ENCODE assay signal across 26 mouse cellular contexts in genomic region chr4:106370013-106370412, GRCm38 (mm10). TPM values are rescaled to one million over a fixed set of nuclear protein-coding genes. Genes with fewer than 3 reads are reported as not detected.
DNase-seq lines count a peak whose midpoint lies in the region; ATAC-seq and TF ChIP-seq lines count a peak whose summit lies in the region.
"Had no signal": no experiment of that assay in that cellular context is flagged by ENCODE, and none has a peak within 500 bp of the region (broad histone marks: within the 10 kb centered on the region; RNA-seq: fewer than 3 reads in every experiment).

No protein-coding gene starts in this region.

- no peaks in the 10 kb centered on the region for H3K9me3 ChIP-seq in liver, postnatal 0 days (ENCODE audit: low read length)
- H3K9me3 ChIP-seq in liver, embryonic 11.5 days (ENCODE audit: control insufficient read depth, low read length): no peaks in the 10 kb centered on the region
- no peaks in the 10 kb centered on the region for H3K9me3 ChIP-seq in MEL (replicated peaks; ENCODE audit: insufficient read depth, low read length)
- H3K9me3 ChIP-seq: embryonic facial prominence, embryonic 10.5 days; embryonic facial prominence, embryonic 13.5 days; hindbrain, embryonic 12.5 days; intestine, embryonic 15.5 days had no signal

- peak; percentile 75 for ATAC-seq in liver, postnatal 0 days
- ATAC-seq in liver, embryonic 11.5 days (replicated peaks; ENCODE audit: low FRiP score): no peak
- ATAC-seq in erythroid progenitor cell, adult 5-6 weeks (replicated peaks; ENCODE audit: low FRiP score, poor library complexity, severe bottlenecking): peak; percentile 65
- ATAC-seq: CD4-positive, CD25-positive, alpha-beta regulatory T cell, adult 4 months; forebrain, embryonic 14.5 days; forebrain, postnatal 0 days; hindbrain, embryonic 16.5 days; intestine, embryonic 15.5 days; Patski had no signal

- H3K4me2 ChIP-seq in liver, postnatal 0 days (ENCODE audit: low read depth, low read length): no peak overlapping the region
- no peak overlapping the region for H3K4me2 ChIP-seq in liver, embryonic 11.5 days
- H3K4me2 ChIP-seq: embryonic facial prominence, embryonic 13.5 days; heart, embryonic 11.5 days; hindbrain, embryonic 12.5 days; intestine, embryonic 15.5 days had no signal

- H3K4me3 ChIP-seq in liver, postnatal 0 days (ENCODE audit: low read depth, low read length): no peak overlapping the region
- no peak overlapping the region for H3K4me3 ChIP-seq in liver, embryonic 11.5 days (ENCODE audit: low read depth, low read length)
- H3K4me3 ChIP-seq in MEL (ENCODE audit: control insufficient read depth in 1 of 2, insufficient read depth in 1 of 2, low read depth in 2 of 2, low read length in 2 of 2): no peak overlapping the region
- H3K4me3 ChIP-seq: embryonic facial prominence, embryonic 10.5 days; embryonic facial prominence, embryonic 13.5 days; heart, adult 2 months; hindbrain, embryonic 12.5 days; intestine, embryonic 15.5 days had no signal

- H3K36me3 ChIP-seq in liver, postnatal 0 days (replicated peaks; ENCODE audit: insufficient read depth, low read length): peaks cover 62% of the 10 kb centered on the region
- peaks cover 31% of the 10 kb centered on the region for H3K36me3 ChIP-seq in liver, embryonic 11.5 days (ENCODE audit: control insufficient read depth, insufficient read depth, low read length)
- H3K36me3 ChIP-seq in MEL (ENCODE audit: control insufficient read depth in 1 of 2, insufficient read depth in 2 of 2, low read length in 2 of 2): peaks cover 10 to 38% of the 10 kb centered on the region in 2 experiments

- no peaks in the 10 kb centered on the region for H3K27me3 ChIP-seq in liver, postnatal 0 days (ENCODE audit: insufficient read depth, low read length)
- H3K27me3 ChIP-seq in liver, embryonic 11.5 days (replicated peaks; ENCODE audit: control insufficient read depth, insufficient read depth, low read length): no peaks in the 10 kb centered on the region
- H3K27me3 ChIP-seq in MEL (ENCODE audit: control insufficient read depth in 1 of 2, insufficient read depth in 2 of 2, low read length in 2 of 2): no peaks in the 10 kb centered on the region
- H3K27me3 ChIP-seq: embryonic facial prominence, embryonic 13.5 days; hindbrain, embryonic 12.5 days; intestine, embryonic 15.5 days; Patski had no signal

- WGBS in liver, postnatal 0 days (ENCODE audit: insufficient replicate concordance): 68% methylated on average over 6 of the region's 6 CpGs
- WGBS in liver, embryonic 11.5 days: 79% methylated on average over 6 of the region's 6 CpGs

- H3K79me2 ChIP-seq in MEL (ENCODE audit: control insufficient read depth, insufficient read depth, low read length, poor library complexity): no peaks in the 10 kb centered on the region

- no peak for TF ChIP-seq EP300 in liver, postnatal 0 days (IDR thresholded peaks at IDR 0.05; ENCODE audit: low read depth)
- TF ChIP-seq EP300 in MEL (IDR thresholded peaks at IDR 0.05; ENCODE audit: low read depth in 1 of 2, low read length in 2 of 2): peak in 1 of 2 experiments; percentile 43; a peak in 3 of 4 replicates

- no peak overlapping the region for H3K9ac ChIP-seq in liver, postnatal 0 days (replicated peaks)
- H3K9ac ChIP-seq in liver, embryonic 11.5 days (ENCODE audit: low read depth, low read length): no peak overlapping the region
- no peak overlapping the region for H3K9ac ChIP-seq in MEL (ENCODE audit: control insufficient read depth, low read depth, low read length, poor library complexity, severe bottlenecking)
- H3K9ac ChIP-seq: embryonic facial prominence, embryonic 13.5 days; forebrain, postnatal 0 days; hindbrain, embryonic 12.5 days; intestine, embryonic 15.5 days had no signal

- no peaks in the 10 kb centered on the region for H3K4me1 ChIP-seq in liver, postnatal 0 days (ENCODE audit: insufficient read depth)
- H3K4me1 ChIP-seq in liver, embryonic 11.5 days (replicated peaks; ENCODE audit: control insufficient read depth, insufficient read depth, low read length): no peaks in the 10 kb centered on the region
- peaks cover 0 to 12% of the 10 kb centered on the region in 2 experiments; a peak in 3 of 4 replicates for H3K4me1 ChIP-seq in MEL (ENCODE audit: control insufficient read depth in 1 of 2, insufficient read depth in 2 of 2, low read length in 2 of 2)
- H3K4me1 ChIP-seq: embryonic facial prominence, embryonic 10.5 days; embryonic facial prominence, embryonic 13.5 days; hindbrain, embryonic 12.5 days; intestine, embryonic 15.5 days had no signal

- TF ChIP-seq RAD21 in MEL (IDR thresholded peaks at IDR 0.05; ENCODE audit: low read depth, low read length): no peak

- DNase-seq in liver, postnatal 0 days: no peak
- DNase-seq in liver, embryonic 11.5 days (ENCODE audit: low spot score): no peak
- DNase-seq in MEL (ENCODE audit: low read depth, low spot score): peak; percentile 81
- DNase-seq in adrenal gland, adult (ENCODE audit: inconsistent age in 2 of 2, low spot score in 1 of 2): no peak
- no peak for DNase-seq in Muller cell, postnatal 12 days (ENCODE audit: inconsistent ontology term)
- DNase-seq in frontal cortex, postnatal 36 days (ENCODE audit: low spot score in 2 of 2): no peak
- DNase-seq: adrenal gland, adult 2 months; adrenal gland, postnatal 14 days; cerebellum, adult 11 months; cerebellum, adult 2 months; cerebellum, adult 9-11 months; cerebellum, postnatal 25 days; embryo, embryonic 11 days; forebrain, postnatal 0 days; gastrocnemius, postnatal 25 days; heart, adult 2 months had no signal

- no peak for TF ChIP-seq CTCF in liver, postnatal 0 days (IDR thresholded peaks at IDR 0.05; ENCODE audit: low read depth)
- TF ChIP-seq CTCF in MEL (IDR thresholded peaks at IDR 0.05 in 2 of 3, conservative IDR thresholded peaks at IDR 0.05 in 1 of 3; ENCODE audit: control insufficient read depth in 1 of 3, insufficient read depth in 1 of 3, low read depth in 2 of 3, low read length in 3 of 3, poor library complexity in 1 of 3, severe bottlenecking in 1 of 3): peak in 1 of 3 experiments; percentile 2; a peak in 1 of 6 replicates

- TF ChIP-seq POLR2A in MEL (IDR thresholded peaks at IDR 0.05; ENCODE audit: control insufficient read depth in 1 of 2, insufficient read depth in 1 of 2, low read depth in 1 of 2, low read length in 2 of 2, poor library complexity in 1 of 2): no peak

- no peak overlapping the region for H3K27ac ChIP-seq in liver, postnatal 0 days (ENCODE audit: low read depth)
- no peak overlapping the region for H3K27ac ChIP-seq in liver, embryonic 11.5 days (ENCODE audit: low read depth, low read length)
- H3K27ac ChIP-seq in MEL (ENCODE audit: control insufficient read depth, low read depth, low read length): no peak overlapping the region
- H3K27ac ChIP-seq: embryonic facial prominence, embryonic 10.5 days; embryonic facial prominence, embryonic 13.5 days; heart, adult 2 months; hindbrain, embryonic 12.5 days; intestine, embryonic 15.5 days had no signal

TF ChIP-seq in MEL, 35 proteins besides CTCF, POLR2A, EP300 and RAD21:
- TF ChIP-seq KAT2A (conservative IDR thresholded peaks at IDR 0.05; ENCODE audit: low read depth, low read length): 0 out of 2 replicates have a peak, but pooled peaks have one; percentile 3
- TF ChIP-seq ETS1 (IDR thresholded peaks at IDR 0.05; ENCODE audit: low read depth, low read length): peak; percentile 43; the same call in 1 of the 2 replicates
- TF ChIP-seq MYC (IDR thresholded peaks at IDR 0.05; ENCODE audit: low read depth, low read length): no peak
- TF ChIP-seq SIN3A (IDR thresholded peaks at IDR 0.05; ENCODE audit: low read length): peak; percentile 42; the same call in 1 of the 2 replicates
- TF ChIP-seq POLR2AphosphoS5 (IDR thresholded peaks at IDR 0.05; ENCODE audit: borderline replicate concordance, low read depth, low read length): no peak
- 0 out of 2 replicates have a peak, but pooled peaks have one; percentile 15 for TF ChIP-seq MAX (IDR thresholded peaks at IDR 0.05; ENCODE audit: low read length)

RNA-seq across cellular contexts. Expression of gene Usp24, which starts 54.0 kb away (rescaled TPM):
- 4.7 TPM in 2 replicates for polyA plus RNA-seq in liver, postnatal 0 days (2015; fragmentation: Nextera tagmentation; extraction: Ambion mirVana)
- 12.6 and 15.1 TPM in 2 replicates for polyA plus RNA-seq in liver, embryonic 11.5 days (2014; fragmentation: Nextera tagmentation; extraction: Ambion mirVana)
- 26.9 and 27.0 TPM in 2 replicates for total RNA-seq in MEL (2012; rRNA removed)
- 10 to 100 TPM; 31.9 to 40.8 TPM for polyA plus RNA-seq in MEL (2012; ENCODE audit: insufficient read depth in 1 of 2, insufficient read length in 2 of 2, low read depth in 1 of 2, low replicate concordance in 2 of 2, missing spikeins in 1 of 2)
- total RNA-seq in erythroid progenitor cell, adult 5-6 weeks (2015; ENCODE audit: low replicate concordance): 13.0 and 32.7 TPM in 2 replicates
- total RNA-seq in erythroid progenitor cell, adult 5-6 weeks (2017; ENCODE audit: low replicate concordance): 20.7 and 25.4 TPM in 2 replicates
